Mouse (Mus musculus) embryo, embryonic 9.5 days (tissue): ENCODE measurements at regions not wholly inside any gene's neighbourhood (a gene's known extent, or its start where the extent isn't known, plus 50 kb on each side); places are given as distances from the start of the nearest gene placed in this dataset.

ENCODE experiments used
- DNase-seq: peaks from one replicate; pipeline ENCODE4 v3.0.0-alpha.2; 2017; ENCODE audit errors: extremely low spot score

- DNase-seq, result no peak
These were observed 88.8 kb upstream of the Hnrnpa3 start for GRCm38 (mm10) chr2:75570246-75570645.

GRCm38 (mm10) chr2:75584975-75585374, 74.1 kb upstream of the Hnrnpa3 start:
- peak; percentile 80 for DNase-seq

- peak; percentile 81 for DNase-seq
These were observed 70.5 kb upstream of the Hnrnpa3 start for GRCm38 (mm10) chr2:75588572-75588971.

- peak; percentile 39 for DNase-seq
These were observed 69.6 kb upstream of the Hnrnpa3 start for GRCm38 (mm10) chr2:75589452-75589851.

- DNase-seq, result peak; percentile 84
These were observed 68.9 kb upstream of the Hnrnpa3 start for GRCm38 (mm10) chr2:75590175-75590574.

- DNase-seq, result no peak
These were observed 58.5 kb upstream of the Hnrnpa3 start for GRCm38 (mm10) chr2:75600511-75600910.

GRCm38 (mm10) chr2:75603175-75603871, 55.7 kb upstream of the Hnrnpa3 start:
- peak; percentile 45 for DNase-seq

GRCm38 (mm10) chr2:75605634-75606033, 53.4 kb upstream of the Hnrnpa3 start:
- DNase-seq, result peak; percentile 60

- DNase-seq, result no peak
These were observed 51.8 kb upstream of the Hnrnpa3 start for GRCm38 (mm10) chr2:75607010-75607915.

- DNase-seq, result no peak
These were observed 51.1 kb upstream of the Hnrnpa3 start for GRCm38 (mm10) chr2:75607958-75608357.

GRCm38 (mm10) chr2:75608482-75608881, 50.6 kb upstream of the Hnrnpa3 start:
- peak; percentile 29 for DNase-seq

GRCm38 (mm10) chr2:75609150-75609946, 49.7 kb upstream of the Hnrnpa3 start:
- DNase-seq, result peak; percentile 47
